Mouse (Mus musculus) kidney, embryonic 16.5 days (tissue): ENCODE measurements around the gene Gm29776. TPM values are rescaled to one million over a fixed set of nuclear protein-coding genes. Genes with fewer than 3 reads are reported as not detected.

Experiments
- ATAC-seq: fragments of 200-750 bp; cut with Nextera tagmentation; 2 replicates; pipeline ENCODE4 v1.8.0; 2017; ENCODE audit warnings: moderate TSS enrichment; ENCODE audit not compliant: low FRiP score, low TSS enrichment
- H3K27ac ChIP-seq: fragments of 300-500 bp; sonication (generic); 2 replicates; pipeline ENCODE4 v1.5.1; 2014; ENCODE audit warnings: low read length
- H3K27me3 ChIP-seq: fragments of 300-500 bp; sonication (generic); 2 replicates; pipeline ENCODE4 v1.6.1; 2014; ENCODE audit warnings: low read length, control low read depth, mixed read lengths; ENCODE audit not compliant: insufficient read depth
- H3K36me3 ChIP-seq: fragments of 300-500 bp; sonication (generic); 2 replicates; pipeline ENCODE4 v1.6.1; 2014; ENCODE audit warnings: low read length, control low read depth, mixed read lengths; ENCODE audit not compliant: insufficient read depth
- H3K4me1 ChIP-seq: fragments of 300-500 bp; sonication (generic); 2 replicates; pipeline ENCODE4 v1.6.1; 2014; ENCODE audit warnings: low read length, control low read depth, mixed read lengths; ENCODE audit not compliant: insufficient read depth
- H3K4me2 ChIP-seq: fragments of 300-500 bp; sonication (generic); replicated peaks from 2 replicates; pipeline ENCODE4 v1.6.1; 2014; ENCODE audit warnings: low read depth, low read length
- H3K4me3 ChIP-seq: fragments of 300-500 bp; sonication (generic); 2 replicates; pipeline ENCODE4 v1.5.1; 2014; ENCODE audit warnings: mild to moderate bottlenecking, low read length
- H3K9ac ChIP-seq: fragments of 300-500 bp; sonication (generic); replicated peaks from 2 replicates; pipeline ENCODE4 v1.6.1; 2014; ENCODE audit warnings: low read length
- H3K9me3 ChIP-seq: fragments of 300-500 bp; sonication (generic); 2 replicates; pipeline ENCODE4 v1.6.1; 2016; ENCODE audit warnings: low read length, control low read depth
- WGBS: fragments of 180-500 bp; shearing (Covaris S2); extraction: QIAGEN DNeasy Blood & Tissue Kit; methylation state at CpG from one replicate; pipeline ENCODE4 v1.1.7; 2014; 5-methylcytosine and 5-hydroxymethylcytosine counted together
- polyA plus RNA-seq: library from polyadenylated mRNA; unstranded; fragments of >200 nt; fragmentation: Nextera tagmentation; extraction: Ambion mirVana; gene quantifications from 2 replicates; pipeline ENCODE4 v1.2.1, GENCODE M21; 2015

The Gm29776 gene
- polyA plus RNA-seq, 1 experiment from 2014 or later: 0.06 TPM

GRCm38 (mm10) chr14:54712861-54713260 lies 14.2 kb upstream of the Gm29776 start:
- H3K27ac ChIP-seq: no peak overlapping the region
- WGBS: 43% methylated on average over 8 of the region's 8 CpGs
- no peak overlapping the region for H3K9ac ChIP-seq

DNA sequence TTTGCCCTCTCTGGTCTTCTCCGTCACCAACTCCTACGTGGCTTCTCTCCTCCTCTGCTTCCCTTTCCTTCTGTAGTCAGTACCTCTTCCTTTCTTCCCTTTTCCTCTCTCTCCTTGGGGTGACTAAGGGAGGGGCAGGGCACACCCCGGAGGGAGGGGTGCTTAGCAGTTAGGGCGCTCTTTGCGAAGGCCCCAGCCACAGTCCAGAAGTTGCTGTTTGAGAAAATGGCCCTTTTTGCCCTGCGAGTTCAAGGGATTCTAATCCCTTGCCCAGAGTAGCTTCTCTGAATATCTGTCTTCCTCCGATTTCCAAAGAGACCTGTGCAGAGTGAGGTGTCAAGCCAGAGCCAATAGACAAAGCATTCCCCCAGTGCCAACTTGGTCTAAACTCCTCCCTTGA lies 13.4 kb upstream of the Gm29776 start, which contains the start of gene Cebpe:
Cebpe (minus strand) TSS at position 101 of the 400 bp plus-strand sequence.
- no peak within 1 kb of the TSS for H3K4me2 ChIP-seq
- no peak within 1 kb of the TSS for H3K4me3 ChIP-seq
- no peaks in the 10 kb centered on the region for H3K36me3 ChIP-seq
- H3K9me3 ChIP-seq: no peaks in the 10 kb centered on the region
- H3K9ac ChIP-seq: no peak within 1 kb of the TSS
- H3K4me1 ChIP-seq: peaks cover 5% of the 10 kb centered on the region; the same call in 1 of the 2 replicates
- H3K27ac ChIP-seq: no peak within 1 kb of the TSS
- ATAC-seq: no peak
- H3K27me3 ChIP-seq: no peaks in the 10 kb centered on the region
- 86% methylated on average over 7 of the region's 7 CpGs for WGBS

More at GRCm38 (mm10) chr14:54712861-54713260, 14.2 kb upstream of the Gm29776 start:
- Histone ChIP-seq H3K9me3 (no peaks in the 10 kb centered on the region), H3K4me1 (peaks cover 5% of the 10 kb centered on the region; the same call in 1 of the 2 replicates), H3K4me2 (no peak overlapping the region), H3K4me3 (no peak overlapping the region), H3K27me3 (no peaks in the 10 kb centered on the region), H3K36me3 (no peaks in the 10 kb centered on the region)
- ATAC-seq: no peak

DNA sequence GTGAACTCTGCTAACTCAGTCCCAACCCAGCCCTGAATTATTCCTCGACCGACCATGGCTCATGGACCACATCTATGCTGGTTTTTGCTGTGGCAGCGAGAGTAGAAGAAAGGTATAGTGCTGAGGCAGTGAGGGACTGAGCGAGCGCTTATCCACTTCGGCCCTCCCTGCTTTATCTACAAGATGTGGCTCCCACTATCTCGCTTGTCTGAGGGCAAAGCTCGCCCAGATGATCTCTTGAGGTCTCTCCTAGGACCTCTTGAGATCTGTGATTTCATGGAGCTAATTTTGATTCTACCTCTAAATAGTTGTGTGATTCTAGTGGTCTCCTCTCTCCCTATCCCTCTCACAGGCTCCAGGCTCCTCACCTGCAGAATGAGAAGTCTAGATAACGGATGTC lies 10.4 kb upstream of the Gm29776 start:
- ATAC-seq: no peak
- H3K9me3 ChIP-seq: no peaks in the 10 kb centered on the region
- H3K4me1 ChIP-seq: peaks cover 5% of the 10 kb centered on the region; the same call in 1 of the 2 replicates
- H3K27me3 ChIP-seq: no peaks in the 10 kb centered on the region
- no peaks in the 10 kb centered on the region for H3K36me3 ChIP-seq
- 89% methylated on average over 9 of the region's 9 CpGs for WGBS
- H3K4me3 ChIP-seq: no peak overlapping the region
- no peak overlapping the region for H3K9ac ChIP-seq
- H3K4me2 ChIP-seq: no peak overlapping the region
- no peak overlapping the region for H3K27ac ChIP-seq

- WGBS: 47% methylated on average over 17 of the region's 17 CpGs
- Histone ChIP-seq H3K9ac (no peak overlapping the region), H3K27me3 (no peaks in the 10 kb centered on the region), H3K4me3 (no peak overlapping the region), H3K4me2 (no peak overlapping the region), H3K9me3 (no peaks in the 10 kb centered on the region), H3K4me1 (no peaks in the 10 kb centered on the region), H3K36me3 (no peaks in the 10 kb centered on the region), H3K27ac (no peak overlapping the region)
- ATAC-seq: no peak
Measured at GRCm38 (mm10) chr14:54706589-54707320, 8.1 kb upstream of the Gm29776 start.

GRCm38 (mm10) chr14:54705844-54706243 lies 7.2 kb upstream of the Gm29776 start:
- Histone ChIP-seq H3K27ac (no peak overlapping the region), H3K9ac (no peak overlapping the region), H3K9me3 (no peaks in the 10 kb centered on the region), H3K36me3 (no peaks in the 10 kb centered on the region), H3K4me1 (no peaks in the 10 kb centered on the region), H3K4me2 (no peak overlapping the region), H3K27me3 (no peaks in the 10 kb centered on the region), H3K4me3 (no peak overlapping the region)
- WGBS: 53% methylated on average over 5 of the region's 5 CpGs
- no peak for ATAC-seq

DNA sequence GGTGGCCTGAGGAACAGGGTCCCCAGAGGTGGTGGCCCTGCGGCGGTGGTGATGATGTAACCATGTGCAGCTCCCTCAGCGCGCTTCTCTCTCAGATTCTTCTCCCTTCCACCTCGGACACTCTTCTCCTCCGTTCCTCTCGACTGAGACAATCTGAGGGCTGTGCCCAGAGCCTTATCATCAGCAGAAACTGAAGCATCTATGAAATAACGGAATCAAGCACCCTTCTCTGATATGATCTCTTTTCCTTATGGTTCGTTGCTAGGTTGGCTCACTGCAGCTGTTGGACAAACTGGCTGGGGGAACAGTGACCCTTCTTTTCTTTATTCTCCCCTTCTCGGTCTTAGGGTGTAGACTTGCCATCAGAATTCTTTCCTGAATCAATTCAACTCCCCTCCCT lies 4.6 kb upstream of the Gm29776 start:
- Histone ChIP-seq H3K4me1 (no peaks in the 10 kb centered on the region), H3K4me2 (no peak overlapping the region), H3K9ac (no peak overlapping the region), H3K27me3 (no peaks in the 10 kb centered on the region), H3K4me3 (no peak overlapping the region), H3K27ac (no peak overlapping the region), H3K36me3 (no peaks in the 10 kb centered on the region), H3K9me3 (no peaks in the 10 kb centered on the region)
- WGBS: 53% methylated on average over 10 of the region's 10 CpGs
- ATAC-seq: no peak

GRCm38 (mm10) chr14:54701298-54701697 lies 2.7 kb upstream of the Gm29776 start:
- no peaks in the 10 kb centered on the region for H3K9me3 ChIP-seq
- no peak overlapping the region for H3K4me2 ChIP-seq
- no peak overlapping the region for H3K4me3 ChIP-seq
- H3K36me3 ChIP-seq: no peaks in the 10 kb centered on the region
- H3K4me1 ChIP-seq: no peaks in the 10 kb centered on the region
- H3K27ac ChIP-seq: no peak overlapping the region
- no peaks in the 10 kb centered on the region for H3K27me3 ChIP-seq
- ATAC-seq: peak; percentile 86
- no peak overlapping the region for H3K9ac ChIP-seq
- 10% methylated on average over 6 of the region's 6 CpGs for WGBS

DNA sequence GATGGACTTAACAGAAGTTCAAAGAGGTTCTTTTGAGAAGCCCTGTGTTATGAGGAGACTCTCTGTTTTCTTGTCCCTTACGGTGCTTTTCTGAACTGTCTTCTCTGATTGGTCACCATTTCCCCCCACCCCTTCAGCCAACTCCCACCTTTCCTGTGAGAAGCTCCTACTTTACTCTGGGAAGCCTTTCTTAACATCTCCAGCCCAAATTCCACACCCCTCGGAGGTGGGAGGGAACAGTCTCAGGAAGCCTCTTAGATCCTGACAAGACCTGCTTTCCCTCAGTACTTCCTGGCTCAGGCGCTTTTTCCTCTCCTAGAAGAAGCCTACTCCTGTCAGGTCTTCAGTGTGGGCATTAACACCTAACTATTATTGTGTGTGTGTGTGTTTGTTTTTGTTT lies 953 bp upstream of the Gm29776 start:
- no peak overlapping the region for H3K27ac ChIP-seq
- H3K4me3 ChIP-seq: no peak overlapping the region
- WGBS: 28% methylated on average over 3 of the region's 3 CpGs
- H3K4me2 ChIP-seq: no peak overlapping the region
- H3K27me3 ChIP-seq: no peaks in the 10 kb centered on the region
- H3K4me1 ChIP-seq: no peaks in the 10 kb centered on the region
- no peaks in the 10 kb centered on the region for H3K9me3 ChIP-seq
- H3K36me3 ChIP-seq: no peaks in the 10 kb centered on the region
- no peak overlapping the region for H3K9ac ChIP-seq
- no peak for ATAC-seq

DNA sequence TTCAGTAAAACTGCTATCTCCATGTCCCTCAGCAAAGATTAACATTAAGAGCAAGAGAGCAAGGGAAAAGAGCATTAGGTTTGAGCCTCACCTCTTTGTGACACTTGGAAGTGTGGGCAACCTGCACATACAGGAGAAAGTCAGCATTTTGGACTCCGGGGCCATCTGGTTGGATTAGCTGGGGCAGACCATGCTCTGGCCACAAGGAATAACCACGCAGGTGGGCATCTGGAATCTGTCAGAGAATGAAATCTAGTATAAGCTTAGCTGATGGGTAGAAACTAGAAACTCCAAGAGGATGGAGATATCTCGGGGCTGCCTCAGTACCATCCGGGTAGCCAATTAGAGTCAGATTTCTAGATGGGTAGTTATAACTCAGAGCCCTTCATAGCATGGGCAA lies 1.9 kb downstream of the Gm29776 start:
- WGBS: 83% methylated on average over 4 of the region's 4 CpGs

GRCm38 (mm10) chr14:54695042-54695441 lies 3.6 kb downstream of the Gm29776 start:
- H3K4me2 ChIP-seq: no peak overlapping the region
- H3K27ac ChIP-seq: no peak overlapping the region
- 75% methylated on average over 6 of the region's 6 CpGs for WGBS
- no peaks in the 10 kb centered on the region for H3K9me3 ChIP-seq
- no peaks in the 10 kb centered on the region for H3K27me3 ChIP-seq
- ATAC-seq: no peak; the same call in 1 of the 2 replicates
- H3K36me3 ChIP-seq: peaks cover 20% of the 10 kb centered on the region
- H3K9ac ChIP-seq: no peak overlapping the region
- no peak overlapping the region for H3K4me3 ChIP-seq
- no peaks in the 10 kb centered on the region for H3K4me1 ChIP-seq

More for the DNA sequence above, 1.9 kb downstream of the Gm29776 start:
- H3K27ac ChIP-seq: no peak overlapping the region
- H3K9ac ChIP-seq: no peak overlapping the region
- H3K9me3 ChIP-seq: no peaks in the 10 kb centered on the region
- no peak overlapping the region for H3K4me2 ChIP-seq
- no peak for ATAC-seq
- H3K36me3 ChIP-seq: peaks cover 10% of the 10 kb centered on the region; the same call in 1 of the 2 replicates
- no peak overlapping the region for H3K4me3 ChIP-seq
- no peaks in the 10 kb centered on the region for H3K27me3 ChIP-seq
- H3K4me1 ChIP-seq: no peaks in the 10 kb centered on the region
